Mouse (Mus musculus): ENCODE results near the gene Supt7l.

Gene Supt7l

DNA sequence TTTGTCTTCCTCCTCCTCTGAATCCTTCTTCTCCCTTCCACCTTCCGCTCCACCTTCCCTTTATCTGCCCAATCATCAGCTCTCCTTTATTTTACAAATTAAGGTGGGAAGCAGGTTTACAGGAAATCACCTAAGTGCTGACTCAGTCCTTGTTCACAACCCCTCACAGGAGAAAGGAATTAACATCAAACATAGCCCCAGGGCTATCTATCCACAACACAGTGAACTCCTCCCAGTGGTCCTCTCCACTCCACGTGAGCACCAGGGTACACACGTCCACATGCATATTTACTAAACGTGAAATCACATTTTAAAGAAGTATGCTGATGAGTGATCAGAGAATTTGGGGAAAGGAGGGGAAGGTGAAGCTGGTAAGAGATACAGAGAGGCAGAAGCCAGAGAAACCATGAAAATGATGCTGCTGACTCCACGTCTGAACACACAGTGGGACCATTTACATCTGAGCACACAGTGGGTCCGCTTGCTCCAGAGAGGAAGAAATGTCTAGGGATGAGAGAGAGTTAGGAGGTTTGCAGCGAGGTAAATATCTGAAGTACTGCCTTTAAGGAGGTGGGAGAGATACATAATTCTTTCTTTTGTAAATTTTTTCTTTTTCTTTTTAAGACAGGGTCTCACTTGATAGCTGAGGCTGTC, 38.4 kb downstream of the Supt7l start:
- no peak for DNase-seq

DNA sequence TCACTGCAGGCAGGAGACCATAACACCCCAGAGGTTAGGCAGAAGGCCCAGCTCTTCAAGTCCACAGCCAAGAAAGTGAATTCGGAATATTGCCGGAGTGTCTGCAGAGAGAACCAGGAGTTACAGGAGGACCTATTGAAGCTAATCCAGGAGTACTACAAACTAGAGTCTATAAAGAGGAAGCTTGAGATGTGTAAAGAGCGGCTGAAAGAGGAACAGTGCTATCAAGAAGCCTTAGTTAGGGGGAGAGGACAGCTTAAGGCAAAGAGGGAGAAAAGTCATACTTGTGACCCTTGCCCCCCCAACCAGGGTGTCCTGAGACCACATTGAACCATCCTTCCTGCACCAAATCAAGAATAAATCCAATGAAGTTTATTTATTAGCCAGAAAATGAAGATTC, 39.7 kb downstream of the Supt7l start:
- no peak for DNase-seq

DNA sequence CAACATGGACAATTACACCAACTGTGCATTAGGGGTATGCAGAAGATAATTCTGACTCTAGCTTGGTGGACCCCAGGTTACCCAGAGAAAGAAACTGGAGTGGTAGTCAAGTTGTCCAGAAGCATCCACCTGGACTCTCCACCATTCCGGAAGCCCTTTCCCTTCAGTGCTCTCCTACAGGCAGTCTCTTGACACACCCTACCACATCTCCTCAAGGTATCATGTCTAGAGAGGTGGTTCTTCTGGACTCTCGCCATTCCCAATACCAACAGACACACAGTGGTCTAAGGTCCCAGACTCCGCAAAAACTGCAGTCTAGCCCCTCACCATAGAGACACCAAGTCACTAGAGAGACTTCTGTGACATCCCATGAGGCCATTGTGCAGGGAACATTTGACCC, 42.2 kb downstream of the Supt7l start, which contains the start of gene 4930548H24Rik:
Gene 4930548H24Rik (plus strand): TSS at position 301 of the 400 bp plus-strand sequence.
- no peak for DNase-seq

DNA sequence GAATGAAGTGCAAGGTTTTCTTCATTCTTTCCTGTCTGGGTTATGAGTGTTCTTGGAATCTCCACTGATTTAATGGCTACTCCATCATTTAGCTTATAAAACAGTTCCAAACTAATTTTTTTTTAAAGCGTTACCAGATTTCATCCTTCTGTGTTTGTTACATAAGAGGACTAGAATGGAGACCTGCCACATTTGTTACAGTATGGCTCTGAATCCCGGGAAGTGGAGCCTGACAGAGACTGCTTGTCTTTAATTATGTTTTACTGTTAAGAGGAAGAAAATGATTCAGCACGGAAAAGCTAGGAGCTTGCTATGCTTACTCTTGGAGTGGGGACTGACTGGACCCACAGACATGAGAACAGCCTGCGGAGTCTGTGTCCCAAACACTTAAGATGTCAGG, 47.1 kb downstream of the Supt7l start:
- DNase-seq = no peak

DNA sequence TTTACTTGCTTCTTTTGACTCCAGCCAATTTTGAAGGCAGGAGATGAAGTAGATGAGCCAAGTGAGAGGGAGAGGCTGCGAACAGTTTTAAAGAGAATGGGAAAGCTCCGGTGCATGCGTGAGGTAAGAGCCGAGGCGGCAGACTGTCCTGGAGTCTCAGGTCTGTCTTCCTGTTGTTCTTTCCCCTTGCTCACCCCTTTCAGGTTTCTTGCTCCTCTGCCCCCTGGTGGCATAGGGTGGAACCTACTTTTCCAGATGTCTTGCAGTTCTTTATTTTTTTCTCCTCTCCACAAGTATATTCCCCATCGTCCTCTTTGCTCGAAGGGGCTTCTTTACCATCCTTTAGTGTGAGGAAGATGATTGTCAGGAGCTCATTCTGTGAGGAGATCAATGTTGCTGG, 57.3 kb downstream of the Supt7l start:
- peak; percentile 75 for DNase-seq

DNA sequence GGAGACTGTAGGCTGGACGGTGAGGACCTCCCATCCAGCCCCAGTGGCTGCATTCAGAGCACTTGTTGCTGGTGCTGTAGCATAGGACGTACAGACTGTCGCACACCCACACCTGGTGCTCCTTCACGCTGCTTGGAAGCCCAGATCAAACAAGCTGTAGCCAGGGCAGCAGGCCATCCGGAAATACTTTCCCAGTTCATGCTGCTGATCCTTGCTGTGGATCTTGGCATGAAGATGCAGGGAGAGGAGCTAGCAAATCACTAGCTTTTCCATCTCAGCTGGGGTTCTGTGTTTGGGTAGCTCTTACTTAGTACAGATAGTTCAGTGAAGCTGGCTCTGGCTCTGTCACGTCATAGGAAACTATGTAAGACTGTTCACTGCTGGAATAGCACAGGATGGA, 57.9 kb downstream of the Supt7l start:
- DNase-seq = no peak

DNA sequence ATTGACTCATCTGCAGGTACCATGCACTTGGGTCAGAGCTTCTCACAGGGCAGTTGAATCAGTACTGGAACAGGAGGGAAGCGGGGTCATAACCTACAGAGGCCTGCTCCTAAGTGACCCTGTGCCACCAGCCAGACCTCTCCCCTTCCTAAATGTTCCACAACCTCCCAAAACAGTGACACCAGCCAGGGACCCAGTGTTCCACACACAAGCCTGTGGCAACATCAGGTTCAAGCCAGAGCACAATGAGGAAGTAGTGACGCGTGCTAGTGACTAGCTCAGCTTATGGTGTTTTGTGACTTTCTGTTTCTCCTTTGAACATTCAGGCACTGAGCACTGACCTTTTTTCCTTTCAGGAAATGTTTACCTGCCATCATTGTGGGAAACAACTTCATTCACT, 59.8 kb downstream of the Supt7l start:
- DNase-seq = peak; percentile 5
